Mouse (Mus musculus): ENCODE results near the gene Map3k9. TPM values are rescaled to one million over a fixed set of nuclear protein-coding genes. Genes with fewer than 3 reads are reported as not detected.

Gene Map3k9
- total and polyA plus RNA-seq, 2 experiments from 2014 or later: 0.10 to 0.11 TPM

DNA sequence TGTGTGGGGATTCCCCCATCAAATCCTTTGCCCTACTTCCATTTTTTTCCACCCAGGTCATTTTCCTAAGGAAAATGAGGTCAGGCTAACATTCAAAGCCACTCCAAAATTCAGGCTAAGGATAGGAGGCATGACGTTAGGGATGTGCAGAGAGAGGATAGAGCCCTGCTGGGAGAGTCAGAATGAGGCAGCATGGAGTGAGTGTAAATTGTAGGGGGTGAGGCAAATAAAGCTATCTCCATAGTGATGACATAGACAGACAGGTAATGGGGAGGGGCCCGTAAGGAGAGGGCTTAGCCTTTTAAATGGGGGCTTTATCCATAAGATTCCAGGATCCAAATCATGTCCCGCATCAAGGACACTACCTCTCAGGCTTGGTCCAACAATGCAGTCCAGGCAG is 95.0 kb downstream of the Map3k9 start:
- Histone ChIP-seq H3K36me3 (replicated peaks; ENCODE audit: control insufficient read depth, insufficient read depth, low read length) (no peaks in the 10 kb centered on the region), H3K27ac (ENCODE audit: low read depth) (no peak overlapping the region), H3K4me2 (ENCODE audit: low read depth, low read length) (no peak overlapping the region), H3K27me3 (ENCODE audit: control insufficient read depth, insufficient read depth, low read length) (no peaks in the 10 kb centered on the region), H3K9me3 (replicated peaks; ENCODE audit: control insufficient read depth, low read length) (no peaks in the 10 kb centered on the region), H3K4me3 (ENCODE audit: low read depth, low read length) (no peak overlapping the region), H3K4me1 (ENCODE audit: control insufficient read depth, insufficient read depth) (peaks cover 11% of the 10 kb centered on the region), H3K9ac (replicated peaks; ENCODE audit: low read depth, low read length) (no peak overlapping the region)
- WGBS: 53% methylated on average over 3 of the region's 3 CpGs
- ATAC-seq (ENCODE audit: insufficient read depth, low read depth) (no peak), DNase-seq (ENCODE audit: low spot score) (no peak)
- TF ChIP-seq CTCF (IDR thresholded peaks at IDR 0.05; ENCODE audit: low read depth) (no peak), EP300 (IDR thresholded peaks at IDR 0.05; ENCODE audit: low read depth) (no peak)

DNA sequence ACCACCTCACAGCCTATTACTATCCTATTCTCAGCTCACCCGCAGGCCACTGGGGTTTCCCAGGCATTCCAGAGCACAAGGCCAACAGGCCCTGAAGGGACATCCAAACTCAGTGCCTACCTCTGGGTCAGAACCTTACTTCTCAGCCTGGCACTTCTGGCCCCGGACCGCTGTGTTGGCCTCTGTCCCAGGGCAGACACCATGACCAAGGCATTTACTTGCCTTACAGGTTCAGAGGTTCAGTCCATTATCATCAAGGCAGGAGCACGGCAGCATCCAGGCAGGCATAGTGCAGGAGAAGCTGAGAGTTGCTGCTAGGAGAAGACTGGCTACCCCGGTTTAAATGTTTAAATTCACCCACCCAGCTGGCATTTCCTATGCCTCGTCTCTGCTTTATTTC is 96.9 kb downstream of the Map3k9 start:
- H3K27ac ChIP-seq (ENCODE audit: low read depth): no peak overlapping the region
- H3K9ac ChIP-seq (replicated peaks; ENCODE audit: low read depth, low read length): no peak overlapping the region
- DNase-seq (ENCODE audit: low spot score) (no peak), ATAC-seq (ENCODE audit: insufficient read depth, low read depth) (no peak)
- H3K36me3 ChIP-seq (replicated peaks; ENCODE audit: control insufficient read depth, insufficient read depth, low read length): no peaks in the 10 kb centered on the region
- H3K4me2 ChIP-seq (ENCODE audit: low read depth, low read length): no peak overlapping the region
- H3K4me1 ChIP-seq (ENCODE audit: control insufficient read depth, insufficient read depth): peaks cover 6% of the 10 kb centered on the region; the same call in 1 of the 2 replicates
- no peaks in the 10 kb centered on the region for H3K27me3 ChIP-seq (ENCODE audit: control insufficient read depth, insufficient read depth, low read length)
- WGBS: 79% methylated on average over 6 of the region's 6 CpGs
- H3K4me3 ChIP-seq (ENCODE audit: low read depth, low read length): no peak overlapping the region
- TF ChIP-seq CTCF (IDR thresholded peaks at IDR 0.05; ENCODE audit: low read depth) (no peak), EP300 (IDR thresholded peaks at IDR 0.05; ENCODE audit: low read depth) (no peak)
- H3K9me3 ChIP-seq (replicated peaks; ENCODE audit: control insufficient read depth, low read length): no peaks in the 10 kb centered on the region

DNA sequence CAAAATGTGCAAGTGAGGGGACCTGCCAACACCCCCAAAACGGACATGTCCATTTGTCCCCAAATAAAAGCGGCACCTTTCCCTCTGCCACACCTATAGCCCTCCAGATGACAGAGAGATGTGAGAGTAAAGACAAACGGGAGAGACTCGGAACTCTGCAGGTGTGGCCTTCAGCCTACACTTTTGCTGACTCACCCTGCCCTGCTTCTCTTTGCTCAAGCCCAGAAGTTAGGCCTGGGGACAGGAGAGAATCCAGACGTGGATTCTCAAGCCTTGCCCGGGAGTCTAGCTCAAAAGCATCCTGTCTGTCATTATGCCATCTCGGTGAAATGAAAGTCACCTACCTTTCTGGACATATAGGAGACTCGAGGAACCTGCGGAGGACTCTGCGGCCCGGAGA is 97.6 kb downstream of the Map3k9 start:
- Histone ChIP-seq H3K9ac (replicated peaks; ENCODE audit: low read depth, low read length) (no peak overlapping the region), H3K27ac (ENCODE audit: low read depth) (no peak overlapping the region), H3K4me3 (ENCODE audit: low read depth, low read length) (no peak overlapping the region), H3K9me3 (replicated peaks; ENCODE audit: control insufficient read depth, low read length) (no peaks in the 10 kb centered on the region), H3K4me2 (ENCODE audit: low read depth, low read length) (no peak overlapping the region), H3K27me3 (ENCODE audit: control insufficient read depth, insufficient read depth, low read length) (no peaks in the 10 kb centered on the region), H3K36me3 (replicated peaks; ENCODE audit: control insufficient read depth, insufficient read depth, low read length) (no peaks in the 10 kb centered on the region), H3K4me1 (ENCODE audit: control insufficient read depth, insufficient read depth) (peaks cover 6% of the 10 kb centered on the region; the same call in 1 of the 2 replicates)
- WGBS: 63% methylated on average over 11 of the region's 11 CpGs
- no peak for ATAC-seq (ENCODE audit: insufficient read depth, low read depth)
- TF ChIP-seq EP300 (IDR thresholded peaks at IDR 0.05; ENCODE audit: low read depth) (no peak), CTCF (IDR thresholded peaks at IDR 0.05; ENCODE audit: low read depth) (no peak)
- DNase-seq (ENCODE audit: low spot score): no peak

DNA sequence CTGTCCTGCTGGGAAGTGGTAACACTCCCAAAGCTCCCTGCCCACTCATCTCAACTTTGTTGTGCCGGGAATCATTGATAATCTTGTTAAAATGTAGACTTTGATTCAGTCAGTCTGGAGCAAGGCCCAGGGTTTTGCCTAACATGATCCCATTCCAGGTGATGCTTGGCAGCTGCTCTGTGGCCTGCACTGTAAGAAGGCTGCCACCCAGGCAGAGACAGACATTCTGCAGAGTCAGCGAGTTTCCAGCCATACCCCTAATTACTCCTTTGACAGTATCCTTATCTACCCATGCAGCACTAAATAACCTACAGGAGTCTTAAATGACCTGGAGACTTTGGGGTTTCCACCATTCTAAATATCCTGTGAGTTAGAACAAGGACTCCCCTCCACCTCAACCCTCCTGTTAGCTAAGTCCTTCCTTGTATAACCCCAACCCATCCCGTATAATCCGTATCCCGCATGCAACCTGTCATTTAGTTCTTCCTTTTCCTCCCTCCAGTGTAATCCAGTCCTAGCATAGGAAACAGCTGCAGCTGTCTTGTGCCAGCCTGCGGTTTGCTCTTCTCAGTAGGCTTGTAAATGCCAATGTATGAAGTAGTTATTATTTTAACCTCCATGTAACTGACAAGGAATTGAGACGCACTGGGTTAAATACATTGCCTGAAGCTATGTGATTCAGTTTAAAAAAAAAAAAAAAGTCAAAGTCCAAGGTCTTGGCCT is 101.0 kb downstream of the Map3k9 start:
- no peaks in the 10 kb centered on the region for H3K27me3 ChIP-seq (ENCODE audit: control insufficient read depth, insufficient read depth, low read length)
- no peak overlapping the region for H3K27ac ChIP-seq (ENCODE audit: low read depth)
- peaks cover 3% of the 10 kb centered on the region; the same call in 1 of the 2 replicates for H3K4me1 ChIP-seq (ENCODE audit: control insufficient read depth, insufficient read depth)
- no peak overlapping the region for H3K4me3 ChIP-seq (ENCODE audit: low read depth, low read length)
- TF ChIP-seq CTCF (IDR thresholded peaks at IDR 0.05; ENCODE audit: low read depth) (no peak), EP300 (IDR thresholded peaks at IDR 0.05; ENCODE audit: low read depth) (no peak)
- no peak overlapping the region for H3K9ac ChIP-seq (replicated peaks; ENCODE audit: low read depth, low read length)
- no peak overlapping the region for H3K4me2 ChIP-seq (ENCODE audit: low read depth, low read length)
- WGBS: 65% methylated on average over 7 of the region's 7 CpGs
- no peaks in the 10 kb centered on the region for H3K9me3 ChIP-seq (replicated peaks; ENCODE audit: control insufficient read depth, low read length)
- DNase-seq (ENCODE audit: low spot score) (no peak), ATAC-seq (ENCODE audit: insufficient read depth, low read depth) (no peak)
- H3K36me3 ChIP-seq (replicated peaks; ENCODE audit: control insufficient read depth, insufficient read depth, low read length): no peaks in the 10 kb centered on the region

DNA sequence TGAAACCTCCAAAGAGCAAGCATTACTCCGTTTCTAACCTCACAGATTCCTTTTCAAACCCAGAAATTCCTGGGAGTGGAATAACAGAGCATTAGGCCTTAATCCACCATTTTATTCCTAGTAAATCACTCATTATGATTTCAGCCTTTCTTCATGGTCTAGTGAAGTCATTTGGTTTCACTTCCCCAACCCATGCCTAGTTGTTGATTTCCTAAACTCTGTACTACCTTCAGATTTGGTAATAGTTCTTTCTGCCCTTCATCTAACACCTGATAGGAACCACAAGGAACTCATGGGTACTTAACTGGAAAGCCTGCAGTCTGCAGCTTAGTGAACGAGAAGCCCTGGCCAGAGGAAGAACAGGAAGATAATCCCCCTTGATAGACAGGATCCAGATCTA is 105.4 kb downstream of the Map3k9 start:
- ATAC-seq (ENCODE audit: insufficient read depth, low read depth) (no peak), DNase-seq (ENCODE audit: low spot score) (no peak)
- Histone ChIP-seq H3K9me3 (replicated peaks; ENCODE audit: control insufficient read depth, low read length) (no peaks in the 10 kb centered on the region), H3K27ac (ENCODE audit: low read depth) (no peak overlapping the region), H3K36me3 (replicated peaks; ENCODE audit: control insufficient read depth, insufficient read depth, low read length) (no peaks in the 10 kb centered on the region), H3K9ac (replicated peaks; ENCODE audit: low read depth, low read length) (no peak overlapping the region), H3K4me2 (ENCODE audit: low read depth, low read length) (no peak overlapping the region), H3K27me3 (ENCODE audit: control insufficient read depth, insufficient read depth, low read length) (no peaks in the 10 kb centered on the region), H3K4me1 (ENCODE audit: control insufficient read depth, insufficient read depth) (no peaks in the 10 kb centered on the region), H3K4me3 (ENCODE audit: low read depth, low read length) (no peak overlapping the region)
- TF ChIP-seq EP300 (IDR thresholded peaks at IDR 0.05; ENCODE audit: low read depth) (no peak), CTCF (IDR thresholded peaks at IDR 0.05; ENCODE audit: low read depth) (no peak)
- 36% methylated on average over 2 of the region's 2 CpGs for WGBS

Other genes starting within 250 kb of the Map3k9 start
- 43.6 and 46.5 TPM in 2 replicates for gene Gm20498, start 248.3 kb downstream of the Map3k9 start, total RNA-seq (2014; rRNA removed; ENCODE audit: low replicate concordance)
- gene Gm20498, start 248.3 kb downstream of the Map3k9 start, polyA plus RNA-seq (2015; fragmentation: Nextera tagmentation; extraction: Ambion mirVana): 25.4 and 27.8 TPM in 2 replicates
- gene Synj2bp, start 248.3 kb downstream of the Map3k9 start, total RNA-seq (2014; rRNA removed; ENCODE audit: low replicate concordance): 17.2 and 58.7 TPM in 2 replicates
- 25.7 and 26.0 TPM in 2 replicates for gene Synj2bp, start 248.3 kb downstream of the Map3k9 start, polyA plus RNA-seq (2015; fragmentation: Nextera tagmentation; extraction: Ambion mirVana)
- gene Adam21, start 212.7 kb downstream of the Map3k9 start, total RNA-seq (2014; rRNA removed; ENCODE audit: low replicate concordance): 0.04 TPM in 1 of 2 replicates, not detected in the other
- gene Adam21, start 212.7 kb downstream of the Map3k9 start, polyA plus RNA-seq (2015; fragmentation: Nextera tagmentation; extraction: Ambion mirVana): 0.04 TPM in 1 of 2 replicates, not detected in the other
- 13.5 and 35.6 TPM in 2 replicates for gene Med6, start 186.2 kb downstream of the Map3k9 start, total RNA-seq (2014; rRNA removed; ENCODE audit: low replicate concordance)
- 31.6 and 31.8 TPM in 2 replicates for gene Med6, start 186.2 kb downstream of the Map3k9 start, polyA plus RNA-seq (2015; fragmentation: Nextera tagmentation; extraction: Ambion mirVana)
- gene Ttc9, start 149.9 kb downstream of the Map3k9 start, total RNA-seq (2014; rRNA removed; ENCODE audit: low replicate concordance): 7.9 and 10.9 TPM in 2 replicates
- gene Ttc9, start 149.9 kb downstream of the Map3k9 start, polyA plus RNA-seq (2015; fragmentation: Nextera tagmentation; extraction: Ambion mirVana): 2.9 and 3.6 TPM in 2 replicates
- 34.9 and 37.4 TPM in 2 replicates for gene Pcnx, start 78.8 kb upstream of the Map3k9 start, total RNA-seq (2014; rRNA removed; ENCODE audit: low replicate concordance)
- gene Pcnx, start 78.8 kb upstream of the Map3k9 start, polyA plus RNA-seq (2015; fragmentation: Nextera tagmentation; extraction: Ambion mirVana): 7.1 and 9.3 TPM in 2 replicates

Measured in heart, postnatal 0 days (tissue).